Mouse (Mus musculus): Measurements from ENCODE around the gene Lnx2. TPM values are rescaled to one million over a fixed set of nuclear protein-coding genes. Genes with fewer than 3 reads are reported as not detected.

Lnx2 gene
- polyA plus RNA-seq, 1 experiment, result 22.2 TPM

DNA sequence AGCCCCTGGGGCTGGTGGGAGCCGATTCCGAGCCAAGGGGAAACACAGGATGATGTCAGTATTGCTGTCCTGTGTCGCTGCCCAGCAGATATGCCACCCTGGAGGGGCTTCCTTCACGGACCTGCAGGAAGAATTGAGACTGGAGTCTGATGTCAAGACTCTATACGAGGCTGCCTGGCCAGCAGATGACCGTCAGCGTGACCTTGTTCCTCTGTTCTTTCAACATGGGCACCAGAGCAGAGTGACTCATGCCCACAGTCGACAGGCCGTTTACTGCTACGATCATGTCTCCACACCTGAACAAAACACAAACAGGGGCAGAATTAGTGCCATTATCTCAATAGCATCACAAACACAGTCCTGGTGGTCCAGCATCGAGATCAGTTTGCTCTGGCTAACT, 57.6 kb downstream of the Lnx2 start:
- DNase-seq (ENCODE audit: low read depth), result no peak

- DNase-seq (ENCODE audit: low read depth), result no peak
Observed at GRCm38 (mm10) chr5:147017526-147017925, 58.9 kb downstream of the Lnx2 start.

GRCm38 (mm10) chr5:147016622-147017021, 59.8 kb downstream of the Lnx2 start:
- no peak for DNase-seq (ENCODE audit: low read depth)

DNA sequence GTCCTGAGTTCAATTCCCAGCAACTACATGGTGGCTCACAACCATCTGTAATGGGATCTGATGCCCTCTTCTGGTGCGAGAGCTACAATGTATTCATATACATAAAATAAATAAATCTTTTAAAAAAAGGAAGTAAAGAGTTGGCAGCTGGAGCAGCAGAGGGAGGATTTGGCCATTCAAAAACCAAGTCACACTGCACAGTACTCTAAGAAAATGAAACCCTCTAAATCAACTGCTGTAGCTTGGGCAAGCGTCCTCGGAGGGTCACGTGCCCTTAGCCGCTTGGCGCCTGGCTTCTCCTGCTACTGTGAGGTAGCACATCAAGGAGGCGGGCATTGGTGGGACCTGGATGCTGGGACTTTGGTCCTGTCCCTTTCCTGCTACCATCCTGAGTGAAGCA, 61.2 kb downstream of the Lnx2 start:
- DNase-seq (ENCODE audit: low read depth), result no peak

- no peak for DNase-seq (ENCODE audit: low read depth)
Observed at GRCm38 (mm10) chr5:147013845-147014244, 62.5 kb downstream of the Lnx2 start.

- DNase-seq (ENCODE audit: low read depth), result no peak
Observed at GRCm38 (mm10) chr5:147011333-147011732, 65.1 kb downstream of the Lnx2 start.

- DNase-seq (ENCODE audit: low read depth), result no peak
Observed at GRCm38 (mm10) chr5:147003303-147003702, 73.1 kb downstream of the Lnx2 start.

DNA sequence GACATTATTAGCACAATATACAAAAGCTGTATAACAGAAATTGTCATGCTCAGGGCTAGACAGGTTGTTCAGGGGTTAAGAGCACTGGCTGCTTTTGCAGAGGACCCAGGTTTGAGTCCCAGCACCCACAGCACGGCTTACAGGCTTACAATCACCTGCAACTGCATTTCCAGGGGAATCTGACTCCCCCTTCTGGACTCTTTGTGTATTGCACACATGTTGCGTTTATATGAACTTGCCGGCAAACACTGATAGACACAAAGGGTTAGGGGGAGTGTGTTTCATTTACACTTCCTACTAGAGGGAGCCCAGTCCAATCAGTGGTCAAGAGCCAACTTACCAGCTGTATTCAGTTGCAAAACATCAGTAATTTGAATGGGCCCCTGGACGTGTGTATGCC, 75.1 kb downstream of the Lnx2 start:
- DNase-seq (ENCODE audit: low read depth), result no peak

DNA sequence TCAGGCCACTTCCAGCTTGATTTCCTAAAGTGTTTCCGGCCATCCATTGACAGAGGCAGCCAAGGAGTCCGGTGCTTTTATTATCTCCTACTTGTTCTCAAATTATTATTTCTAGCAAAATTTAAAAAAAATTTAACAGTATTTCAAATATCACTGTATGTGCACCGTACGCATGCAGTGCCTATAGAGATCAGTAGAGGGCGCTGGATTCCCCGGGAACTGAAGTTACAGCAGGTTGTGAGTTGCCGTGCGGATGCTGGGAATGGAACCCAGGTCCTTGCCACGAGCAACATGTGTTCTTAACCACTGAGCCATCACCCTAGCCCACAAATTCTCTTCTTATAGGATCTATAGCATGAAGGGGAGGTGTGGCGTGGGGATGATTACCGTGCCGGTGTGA, 77.6 kb downstream of the Lnx2 start:
- DNase-seq (ENCODE audit: low read depth), result no peak

DNA sequence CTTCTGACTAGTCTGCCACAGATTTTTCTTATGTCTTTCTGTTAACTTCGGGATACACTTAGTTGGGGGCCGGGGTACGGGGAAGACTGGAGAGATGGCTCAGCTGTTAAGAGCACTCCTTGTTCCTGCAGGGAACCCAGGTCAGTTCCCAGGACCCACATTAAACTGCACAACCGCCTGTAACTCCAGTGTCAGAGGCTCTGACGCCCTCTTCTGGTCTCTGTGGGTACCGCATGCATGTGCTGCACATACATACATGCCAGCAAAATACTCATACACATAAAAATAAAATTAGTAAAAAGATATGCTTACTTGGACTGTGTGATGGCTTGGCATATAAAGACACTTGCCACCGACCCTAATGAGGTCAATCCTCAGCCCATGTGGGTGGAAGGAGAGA, 79.6 kb downstream of the Lnx2 start:
- DNase-seq (ENCODE audit: low read depth), result no peak

- DNase-seq (ENCODE audit: low read depth), result no peak
Observed at GRCm38 (mm10) chr5:146994973-146995372, 81.4 kb downstream of the Lnx2 start.

GRCm38 (mm10) chr5:146993509-146993908, 82.9 kb downstream of the Lnx2 start:
- DNase-seq (ENCODE audit: low read depth), result no peak

DNA sequence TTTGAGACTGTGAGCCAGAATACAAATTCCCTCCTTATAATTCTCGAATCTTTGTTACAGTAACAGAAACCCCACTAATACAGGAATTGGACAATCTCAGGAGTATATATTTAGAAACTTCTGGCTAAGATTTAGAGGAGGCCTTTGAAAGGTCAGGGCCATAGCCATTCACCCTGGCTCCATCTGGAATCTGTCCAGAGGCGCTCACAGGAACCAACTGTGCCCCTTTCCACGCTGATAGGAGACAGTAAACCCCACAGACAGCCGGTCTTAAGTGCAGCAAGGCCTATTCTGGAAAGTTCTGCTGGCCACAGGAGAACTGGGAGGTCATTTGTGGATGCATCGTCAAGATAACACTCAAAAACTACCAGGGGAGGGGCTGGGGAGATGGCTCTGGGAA, 87.3 kb downstream of the Lnx2 start:
- no peak for DNase-seq (ENCODE audit: low read depth)

GRCm38 (mm10) chr5:146987588-146987987, 88.8 kb downstream of the Lnx2 start:
- DNase-seq (ENCODE audit: low read depth), result no peak

- no peak for DNase-seq (ENCODE audit: low read depth)
Observed at GRCm38 (mm10) chr5:146985725-146986433, 90.5 kb downstream of the Lnx2 start.

DNA sequence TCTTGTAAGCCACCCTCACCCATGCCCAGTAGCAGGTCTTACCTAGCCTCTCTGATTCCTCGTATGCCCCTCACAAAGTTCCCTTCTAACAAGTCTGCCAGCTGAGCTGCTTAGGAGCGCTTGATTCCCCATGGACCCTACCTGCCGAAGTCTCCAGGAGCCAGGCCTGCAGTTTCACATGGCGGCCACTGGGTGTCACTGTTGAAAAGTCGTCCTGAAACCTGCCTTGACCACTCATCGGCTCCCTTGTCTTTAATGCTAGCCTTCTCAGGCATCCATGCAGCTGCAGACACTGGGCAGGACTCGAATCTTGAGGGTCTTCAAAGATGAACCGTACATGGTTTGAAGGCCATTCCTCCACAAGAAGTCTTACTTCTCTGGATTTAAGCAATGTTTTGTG, 93.2 kb downstream of the Lnx2 start:
- no peak for DNase-seq (ENCODE audit: low read depth)

GRCm38 (mm10) chr5:146981376-146981775, 95.0 kb downstream of the Lnx2 start:
- no peak for DNase-seq (ENCODE audit: low read depth)

GRCm38 (mm10) chr5:146974781-146975123, 101.6 kb downstream of the Lnx2 start:
- DNase-seq (ENCODE audit: low read depth), result no peak

DNA sequence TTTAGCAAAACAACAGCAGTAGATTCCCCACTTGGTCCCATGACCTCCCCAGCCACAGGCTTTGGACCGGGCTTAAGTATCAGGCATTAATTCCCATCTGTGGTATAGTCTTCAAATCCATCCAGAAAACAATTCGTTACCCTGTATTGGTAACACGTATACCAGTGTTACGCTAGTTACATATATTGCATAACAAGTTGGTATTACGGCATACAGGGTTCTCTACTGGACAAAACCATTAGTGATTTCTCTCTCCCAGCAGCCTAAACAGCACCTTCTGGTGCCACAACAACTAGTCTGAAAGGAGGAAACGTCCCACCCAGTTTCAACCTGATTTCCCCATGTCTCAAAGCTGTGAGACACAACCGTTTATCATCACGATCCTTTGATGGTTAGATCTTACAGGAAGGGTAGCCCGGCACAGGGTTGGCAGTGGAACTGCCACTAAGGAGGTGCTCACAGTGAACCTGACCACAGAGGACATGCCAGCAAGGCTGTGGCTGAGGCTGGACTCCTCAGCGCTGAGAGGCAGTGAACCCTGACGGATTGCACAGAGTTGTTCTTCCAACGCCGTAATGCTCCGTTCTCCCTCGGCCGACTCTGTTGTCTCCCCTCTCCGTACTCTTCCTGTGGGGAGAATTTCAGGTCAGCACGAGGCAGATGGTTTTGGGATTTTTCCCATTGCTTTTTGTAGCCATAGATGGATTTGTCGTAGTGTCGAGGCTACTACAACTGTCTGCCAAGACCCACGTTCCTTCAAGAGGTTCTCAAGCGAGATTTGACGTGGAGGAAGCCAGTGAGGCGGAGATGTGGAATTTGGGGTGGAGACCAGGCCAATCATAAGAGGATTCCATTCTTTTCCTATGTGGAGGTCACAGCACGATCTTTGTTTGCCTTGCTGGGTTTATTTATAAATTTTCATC, 102.3 kb downstream of the Lnx2 start:
- no peak for DNase-seq (ENCODE audit: low read depth)

DNA sequence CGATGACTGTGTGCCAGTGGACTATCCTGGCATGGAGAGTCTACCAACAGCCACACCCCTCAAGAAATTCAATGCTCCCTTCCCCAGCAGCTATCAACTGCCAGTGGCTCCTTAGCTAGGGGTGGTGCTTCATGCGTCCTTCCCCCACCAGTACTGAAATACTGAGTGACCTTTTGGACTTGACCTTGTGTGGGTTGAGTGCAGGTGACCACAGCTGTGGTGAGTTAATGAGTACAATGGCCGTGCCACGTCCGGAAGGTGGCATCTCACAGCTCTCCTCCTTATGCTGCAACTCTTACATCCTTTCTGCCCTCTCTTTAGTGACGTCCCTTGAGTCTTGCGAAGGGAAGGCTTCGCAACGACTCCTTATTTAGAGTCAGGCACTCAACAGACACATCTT, 103.0 kb downstream of the Lnx2 start:
- no peak for DNase-seq (ENCODE audit: low read depth)

- DNase-seq (ENCODE audit: low read depth), result no peak
Observed at GRCm38 (mm10) chr5:146971776-146972561, 104.4 kb downstream of the Lnx2 start.

DNA sequence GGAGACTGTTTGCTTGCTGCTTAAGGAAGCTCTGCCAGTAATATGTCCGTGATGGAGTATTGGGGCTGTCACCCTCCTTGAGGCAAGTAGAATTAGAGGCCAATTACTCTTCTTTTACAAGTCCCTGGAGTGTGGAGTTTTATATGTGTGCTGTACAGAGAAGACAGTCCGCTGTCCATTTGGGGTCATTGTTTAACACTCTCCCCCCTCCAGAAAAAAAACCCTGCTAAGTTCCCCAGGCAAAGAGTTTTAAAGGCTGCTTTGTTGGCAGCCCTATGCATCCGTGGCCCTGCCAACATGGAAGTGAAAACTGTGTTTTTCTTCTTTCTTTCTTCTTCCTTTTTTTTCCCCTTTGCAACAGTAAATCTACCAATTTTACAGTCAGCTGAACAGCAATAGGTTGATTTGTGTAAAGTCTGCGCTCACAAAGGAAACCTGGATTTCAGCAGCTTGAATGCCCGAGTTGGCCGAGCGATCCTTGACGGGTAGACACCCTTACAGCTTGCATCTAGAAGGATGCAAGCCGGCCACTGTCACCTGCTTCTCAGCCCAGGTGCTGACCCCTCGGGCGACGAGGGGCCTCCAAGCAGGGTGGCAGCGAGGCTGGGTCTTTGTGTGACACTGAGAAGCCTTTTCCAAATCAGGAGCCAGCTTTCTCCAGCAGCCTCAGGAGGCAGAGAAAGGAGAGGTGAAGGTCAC, 107.5 kb downstream of the Lnx2 start:
- no peak for DNase-seq (ENCODE audit: low read depth)
